Mouse (Mus musculus) hindbrain, embryonic 13.5 days (tissue): Measurements from ENCODE around the gene Umodl1. TPM values are rescaled to one million over a fixed set of nuclear protein-coding genes. Genes with fewer than 3 reads are reported as not detected.

Source experiments
- ATAC-seq: fragments of 200-750 bp; cut with Nextera tagmentation; 2 replicates; pipeline ENCODE4 v1.8.0; 2017; ENCODE audit warnings: moderate TSS enrichment; ENCODE audit not compliant: low FRiP score
- H3K27ac ChIP-seq: fragments of 300-500 bp; sonication (generic); 2 replicates; pipeline ENCODE4 v1.5.1; 2015; ENCODE audit warnings: inconsistent platforms, mild to moderate bottlenecking, moderate library complexity
- H3K27me3 ChIP-seq: fragments of 300-500 bp; sonication (generic); 2 replicates; pipeline ENCODE4 v1.6.1; 2015; ENCODE audit warnings: mild to moderate bottlenecking, inconsistent platforms
- H3K36me3 ChIP-seq: fragments of 300-500 bp; sonication (generic); 2 replicates; pipeline ENCODE4 v1.6.1; 2015; ENCODE audit warnings: mild to moderate bottlenecking, inconsistent platforms
- H3K4me1 ChIP-seq: fragments of 300-500 bp; sonication (generic); replicated peaks from 2 replicates; pipeline ENCODE4 v1.6.1; 2015; ENCODE audit warnings: inconsistent platforms
- H3K4me2 ChIP-seq: fragments of 300-500 bp; sonication (generic); 2 replicates; pipeline ENCODE4 v1.6.1; 2015; ENCODE audit warnings: inconsistent platforms, mild to moderate bottlenecking, moderate library complexity
- H3K4me3 ChIP-seq: fragments of 300-500 bp; sonication (generic); 2 replicates; pipeline ENCODE4 v1.5.1; 2015; ENCODE audit warnings: mild to moderate bottlenecking, inconsistent platforms
- H3K9ac ChIP-seq: fragments of 300-500 bp; sonication (generic); 2 replicates; pipeline ENCODE4 v1.6.1; 2015; ENCODE audit warnings: mild to moderate bottlenecking, inconsistent platforms
- H3K9me3 ChIP-seq: fragments of 300-500 bp; sonication (generic); 2 replicates; pipeline ENCODE4 v1.6.1; 2016; ENCODE audit warnings: inconsistent platforms
- WGBS: fragments of 180-500 bp; shearing (Covaris S2); methylation state at CpG from one replicate; pipeline ENCODE4 v1.1.7; 2015; 5-methylcytosine and 5-hydroxymethylcytosine counted together
- polyA plus RNA-seq: library from polyadenylated mRNA; unstranded; fragments of >200 nt; fragmentation: Nextera tagmentation; extraction: Ambion mirVana; gene quantifications from 2 replicates; pipeline ENCODE4 v1.2.1, GENCODE M21; 2015

The Umodl1 gene
- polyA plus RNA-seq, 1 experiment from 2014 or later = not detected

DNA sequence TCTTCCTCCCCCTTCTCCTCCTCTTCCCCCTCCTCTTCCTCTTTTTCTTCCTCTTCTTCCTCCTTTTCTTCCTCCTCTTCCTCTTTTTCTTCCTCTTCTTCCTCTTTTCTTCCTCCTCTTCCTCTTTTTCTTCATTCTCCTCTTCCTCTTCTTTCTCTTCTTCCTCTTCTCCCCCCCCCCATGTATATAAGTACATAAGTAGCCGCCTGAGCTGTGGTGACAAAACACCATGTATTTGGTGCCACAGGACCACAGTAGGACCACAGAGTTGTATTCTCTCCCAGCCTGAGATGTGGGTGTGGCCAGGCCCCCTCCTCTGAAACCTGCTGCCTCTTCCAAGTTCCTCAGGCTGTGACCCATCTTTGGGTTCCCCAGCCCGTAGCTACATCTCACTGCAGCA lies 50.8 kb downstream of the Umodl1 start:
- Histone ChIP-seq H3K4me1 (peaks cover 4% of the 10 kb centered on the region), H3K4me3 (no peak overlapping the region), H3K27me3 (no peaks in the 10 kb centered on the region), H3K4me2 (no peak overlapping the region), H3K27ac (no peak overlapping the region), H3K36me3 (no peaks in the 10 kb centered on the region), H3K9ac (no peak overlapping the region), H3K9me3 (no peaks in the 10 kb centered on the region)
- 94% methylated on average over 2 of the region's 2 CpGs for WGBS
- no peak for ATAC-seq

- Histone ChIP-seq H3K27ac (no peak overlapping the region), H3K9me3 (no peaks in the 10 kb centered on the region), H3K4me1 (no peaks in the 10 kb centered on the region), H3K9ac (no peak overlapping the region), H3K4me2 (no peak overlapping the region), H3K36me3 (no peaks in the 10 kb centered on the region), H3K4me3 (no peak overlapping the region), H3K27me3 (no peaks in the 10 kb centered on the region)
- no peak for ATAC-seq
- WGBS = 85% methylated on average over 3 of the region's 3 CpGs
Measured at GRCm38 (mm10) chr17:31007357-31007756, 52.9 kb downstream of the Umodl1 start.

DNA sequence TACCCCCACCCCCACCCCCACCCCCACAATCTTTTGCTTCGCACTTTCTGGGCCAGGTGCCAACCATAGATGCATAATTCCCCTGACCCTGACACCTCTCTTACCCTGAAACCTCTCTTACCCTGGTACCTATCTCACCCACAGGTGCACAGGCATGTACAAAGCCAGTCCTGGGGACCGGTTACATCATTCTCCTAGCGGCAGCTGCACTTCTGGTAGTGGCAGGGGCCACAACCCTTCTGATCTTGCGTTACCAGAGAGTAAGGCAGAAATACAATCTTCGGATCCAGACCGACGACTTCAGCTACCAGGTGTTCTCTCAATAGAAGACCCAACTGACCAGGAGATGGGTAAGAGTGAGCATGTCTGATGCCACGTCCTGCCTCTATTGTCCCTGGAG lies 54.0 kb downstream of the Umodl1 start:
- no peak overlapping the region for H3K4me2 ChIP-seq
- no peaks in the 10 kb centered on the region for H3K27me3 ChIP-seq
- H3K9ac ChIP-seq = no peak overlapping the region
- no peak for ATAC-seq
- no peak overlapping the region for H3K4me3 ChIP-seq
- H3K27ac ChIP-seq = no peak overlapping the region
- WGBS = 90% methylated on average over 8 of the region's 8 CpGs
- no peaks in the 10 kb centered on the region for H3K36me3 ChIP-seq
- H3K4me1 ChIP-seq = no peaks in the 10 kb centered on the region
- H3K9me3 ChIP-seq = no peaks in the 10 kb centered on the region

DNA sequence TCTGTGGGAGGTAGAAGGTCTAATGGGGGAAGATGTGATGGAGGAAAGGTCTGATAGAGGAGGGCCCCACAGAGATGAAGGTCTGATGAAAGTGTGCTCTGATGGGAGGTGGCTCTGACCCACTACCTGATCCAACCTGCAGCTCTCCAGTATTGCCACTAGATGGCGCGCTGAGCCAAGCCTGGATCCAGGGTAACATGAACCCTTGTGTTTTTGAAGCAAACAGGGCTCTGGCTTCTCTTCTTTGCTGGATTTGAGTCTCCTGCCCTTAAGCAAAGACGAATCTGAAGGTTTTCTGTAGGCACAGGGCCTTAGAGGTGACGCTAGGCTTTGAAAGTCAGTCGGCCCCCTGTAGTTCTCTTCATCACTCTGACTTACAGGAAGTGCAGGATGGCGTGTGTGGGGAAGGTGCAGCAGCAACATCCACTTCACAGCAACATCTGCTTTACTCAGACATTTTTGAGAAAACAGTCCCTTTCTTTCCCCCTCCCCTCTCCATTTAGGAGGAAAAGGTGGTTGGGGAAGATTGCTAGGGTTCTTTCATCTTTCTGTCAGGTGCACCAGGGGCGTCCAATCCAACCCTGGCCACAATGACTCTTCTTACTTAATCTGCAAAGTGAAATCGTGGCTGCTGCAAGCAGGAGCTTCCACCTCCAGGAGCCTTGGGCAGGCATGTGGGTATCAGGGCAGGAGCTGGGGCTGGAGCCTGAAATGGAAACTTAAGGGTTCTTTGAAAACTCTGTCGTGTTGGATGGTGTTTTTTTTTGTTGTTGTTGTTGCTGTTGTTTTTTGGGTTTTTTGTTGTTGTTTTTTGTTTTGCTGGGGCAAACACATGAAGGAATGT lies 57.3 kb downstream of the Umodl1 start:
- 35% methylated on average over 9 of the region's 9 CpGs for WGBS
- Histone ChIP-seq H3K27me3 (no peaks in the 10 kb centered on the region), H3K4me2 (no peak overlapping the region), H3K27ac (no peak overlapping the region), H3K9me3 (no peaks in the 10 kb centered on the region; the same call in 1 of the 2 replicates), H3K4me1 (no peaks in the 10 kb centered on the region), H3K36me3 (no peaks in the 10 kb centered on the region), H3K4me3 (no peak overlapping the region), H3K9ac (0 out of 2 replicates have a peak overlapping the region, but pooled peaks have one; percentile 13)
- ATAC-seq = no peak

GRCm38 (mm10) chr17:31018267-31018666 lies 63.8 kb downstream of the Umodl1 start:
- Histone ChIP-seq H3K4me1 (no peaks in the 10 kb centered on the region), H3K27ac (no peak overlapping the region), H3K4me3 (no peak overlapping the region), H3K36me3 (no peaks in the 10 kb centered on the region), H3K9ac (no peak overlapping the region), H3K9me3 (peaks cover 6% of the 10 kb centered on the region; the same call in 1 of the 2 replicates), H3K27me3 (0 out of 2 replicates have a peak, but pooled peaks cover 2% of the 10 kb centered on the region), H3K4me2 (no peak overlapping the region)
- no peak for ATAC-seq
- 81% methylated on average over 4 of the region's 4 CpGs for WGBS

GRCm38 (mm10) chr17:31019505-31019904 lies 65.1 kb downstream of the Umodl1 start:
- H3K36me3 ChIP-seq = no peaks in the 10 kb centered on the region
- H3K4me1 ChIP-seq = no peaks in the 10 kb centered on the region
- no peak for ATAC-seq
- H3K4me3 ChIP-seq = no peak overlapping the region
- WGBS = 4% methylated on average over 2 of the region's 2 CpGs
- no peak overlapping the region for H3K4me2 ChIP-seq
- no peak overlapping the region for H3K9ac ChIP-seq
- no peak overlapping the region for H3K27ac ChIP-seq
- peaks cover 6% of the 10 kb centered on the region; the same call in 1 of the 2 replicates for H3K9me3 ChIP-seq
- H3K27me3 ChIP-seq = 0 out of 2 replicates have a peak, but pooled peaks cover 2% of the 10 kb centered on the region

- Histone ChIP-seq H3K4me1 (no peaks in the 10 kb centered on the region), H3K36me3 (no peaks in the 10 kb centered on the region), H3K4me2 (no peak overlapping the region), H3K27ac (no peak overlapping the region), H3K9ac (no peak overlapping the region), H3K4me3 (no peak overlapping the region), H3K9me3 (peaks cover 6% of the 10 kb centered on the region; the same call in 1 of the 2 replicates), H3K27me3 (0 out of 2 replicates have a peak, but pooled peaks cover 2% of the 10 kb centered on the region)
- ATAC-seq = no peak
- 87% methylated on average over 2 of the region's 2 CpGs for WGBS
Measured at GRCm38 (mm10) chr17:31020078-31020477, 65.6 kb downstream of the Umodl1 start.

DNA sequence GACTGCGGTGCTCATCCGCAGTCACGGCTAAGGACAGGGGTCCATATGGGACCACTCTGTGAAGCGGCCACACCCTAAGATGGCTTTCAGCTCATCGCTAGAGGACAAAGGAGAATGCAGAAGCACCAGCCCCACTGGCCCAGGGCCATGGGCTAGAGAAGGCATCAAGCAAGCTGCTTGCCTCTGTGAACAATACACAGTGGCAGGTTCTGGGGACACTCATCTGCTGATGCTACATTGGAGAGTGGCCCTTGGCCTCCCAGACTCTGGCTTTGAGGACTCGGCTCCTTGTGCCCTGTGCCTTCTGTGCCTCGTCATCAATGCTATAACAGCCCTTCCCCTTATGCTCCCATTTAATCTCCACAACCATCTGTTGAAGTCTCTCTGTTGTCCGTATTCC lies 66.8 kb downstream of the Umodl1 start:
- Histone ChIP-seq H3K4me2 (no peak overlapping the region), H3K9ac (no peak overlapping the region), H3K27ac (no peak overlapping the region), H3K4me3 (no peak overlapping the region), H3K9me3 (0 out of 2 replicates have a peak, but pooled peaks cover 6% of the 10 kb centered on the region), H3K27me3 (0 out of 2 replicates have a peak, but pooled peaks cover 2% of the 10 kb centered on the region), H3K36me3 (no peaks in the 10 kb centered on the region), H3K4me1 (no peaks in the 10 kb centered on the region)
- ATAC-seq = no peak
- 78% methylated on average over 8 of the region's 8 CpGs for WGBS

DNA sequence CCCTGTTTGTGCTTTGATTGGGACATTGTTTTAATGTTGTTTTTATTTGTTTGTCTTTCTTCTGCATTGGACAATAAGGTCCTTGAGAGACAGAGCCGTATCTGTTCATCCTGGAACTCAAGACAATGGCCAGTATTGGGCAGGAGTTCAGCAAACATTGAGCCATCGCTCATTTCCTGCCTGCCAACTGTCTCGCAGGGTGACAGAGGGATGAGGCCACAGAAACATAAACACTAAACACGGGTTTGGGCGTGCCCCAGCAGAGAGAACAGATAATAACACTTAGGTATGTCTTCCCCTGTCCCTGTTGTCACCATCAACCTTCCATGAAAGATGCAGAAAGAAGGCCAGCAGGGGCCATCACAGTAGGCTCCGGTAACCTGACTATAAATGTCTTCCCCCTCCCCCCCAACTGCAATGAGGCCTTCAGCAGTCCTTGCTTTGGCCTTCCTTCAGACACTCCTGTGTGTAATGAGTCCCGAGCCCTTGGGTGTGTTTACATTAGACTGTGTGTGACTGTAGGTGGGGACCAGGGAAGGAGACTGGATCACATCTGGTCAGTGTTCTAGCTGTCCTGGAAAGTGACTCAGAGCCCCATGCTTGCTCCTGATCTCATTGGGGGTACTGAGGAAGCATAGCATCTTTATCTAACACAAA lies 69.8 kb downstream of the Umodl1 start:
- 73% methylated on average over 7 of the region's 7 CpGs for WGBS

DNA sequence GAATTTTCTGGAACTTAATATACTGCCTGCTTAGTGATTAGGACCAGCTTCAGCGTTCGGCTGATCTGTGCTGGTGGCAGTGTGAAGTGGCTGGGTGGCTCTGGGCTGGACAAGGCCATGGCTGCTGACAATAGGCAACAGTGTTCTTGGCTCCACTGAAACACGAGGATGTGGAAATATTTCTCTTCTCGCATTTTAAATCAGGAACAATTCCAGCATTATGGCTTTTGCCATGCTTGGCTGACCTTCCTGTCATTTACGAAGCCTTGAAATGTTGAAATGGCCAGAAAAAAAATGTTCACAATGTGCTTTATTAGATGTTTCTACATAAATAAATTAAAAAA lies 70.3 kb downstream of the Umodl1 start:
- Histone ChIP-seq H3K4me2 (no peak overlapping the region), H3K27me3 (0 out of 2 replicates have a peak, but pooled peaks cover 2% of the 10 kb centered on the region), H3K9me3 (0 out of 2 replicates have a peak, but pooled peaks cover 6% of the 10 kb centered on the region), H3K4me1 (no peaks in the 10 kb centered on the region), H3K27ac (no peak overlapping the region), H3K9ac (no peak overlapping the region), H3K36me3 (no peaks in the 10 kb centered on the region), H3K4me3 (no peak overlapping the region)
- no peak for ATAC-seq
- WGBS = 65% methylated on average over 5 of the region's 5 CpGs

More for the DNA sequence above, 69.8 kb downstream of the Umodl1 start:
- no peak overlapping the region for H3K4me3 ChIP-seq
- no peak overlapping the region for H3K9ac ChIP-seq
- 0 out of 2 replicates have a peak, but pooled peaks cover 6% of the 10 kb centered on the region for H3K9me3 ChIP-seq
- ATAC-seq = no peak
- no peaks in the 10 kb centered on the region for H3K4me1 ChIP-seq
- H3K4me2 ChIP-seq = no peak overlapping the region
- 0 out of 2 replicates have a peak, but pooled peaks cover 2% of the 10 kb centered on the region for H3K27me3 ChIP-seq
- H3K27ac ChIP-seq = no peak overlapping the region
- H3K36me3 ChIP-seq = no peaks in the 10 kb centered on the region

DNA sequence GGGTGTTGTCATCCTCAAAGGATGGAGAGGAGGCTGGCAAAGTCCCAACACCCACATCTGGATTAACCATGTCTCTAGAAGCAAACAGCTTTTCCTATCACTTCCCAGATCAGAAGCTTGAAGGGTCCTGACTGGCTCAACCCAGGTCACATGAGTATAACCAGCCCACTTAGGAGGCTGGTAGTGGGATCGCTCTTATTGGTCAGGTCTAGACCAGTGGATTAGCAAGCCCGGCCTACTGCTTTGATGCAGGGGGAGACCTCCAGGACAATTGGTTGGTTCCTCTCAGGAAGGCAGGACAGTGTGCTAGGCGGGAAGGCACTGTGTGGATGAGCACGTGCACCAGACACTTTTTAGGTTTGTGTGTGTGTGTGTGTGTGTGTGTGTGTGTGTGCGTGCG lies 72.5 kb downstream of the Umodl1 start:
- Histone ChIP-seq H3K4me3 (no peak overlapping the region), H3K27me3 (no peaks in the 10 kb centered on the region), H3K9me3 (peaks cover 14% of the 10 kb centered on the region; the same call in 1 of the 2 replicates), H3K27ac (no peak overlapping the region), H3K4me2 (no peak overlapping the region), H3K36me3 (no peaks in the 10 kb centered on the region), H3K9ac (no peak overlapping the region), H3K4me1 (no peaks in the 10 kb centered on the region)
- ATAC-seq = no peak
- WGBS = 87% methylated on average over 6 of the region's 6 CpGs

- Histone ChIP-seq H3K27ac (no peak overlapping the region), H3K36me3 (no peaks in the 10 kb centered on the region), H3K9me3 (peaks cover 18% of the 10 kb centered on the region), H3K27me3 (no peaks in the 10 kb centered on the region), H3K9ac (no peak overlapping the region), H3K4me2 (no peak overlapping the region), H3K4me3 (no peak overlapping the region), H3K4me1 (no peaks in the 10 kb centered on the region)
- WGBS = 91% methylated on average over 6 of the region's 6 CpGs
- no peak for ATAC-seq
Measured at GRCm38 (mm10) chr17:31027723-31028122, 73.3 kb downstream of the Umodl1 start.
